Mouse (Mus musculus) ES-Bruce4 (cell line): ENCODE data around the gene Cers5.

ENCODE experiments used
- CTCF ChIP-seq: IDR thresholded peaks from one replicate; pipeline ENCODE4 v1.8.1; 2011; ENCODE audit warnings: low read depth, low read length
- POLR2A ChIP-seq: IDR thresholded peaks from one replicate; pipeline ENCODE4 v1.8.1; 2011; ENCODE audit warnings: low read length; ENCODE audit not compliant: insufficient read depth

GRCm38 (mm10) chr15:99772925-99773324, 240 bp upstream of the Cers5 start:
- no peak for TF ChIP-seq POLR2A
- TF ChIP-seq CTCF, result no peak
